Mouse (Mus musculus) embryonic fibroblast, embryonic 13.5 days (primary cell): ENCODE measurements around the gene Topaz1.

Source experiments
- CTCF ChIP-seq: IDR thresholded peaks from 2 replicates; pipeline ENCODE4 v1.5.1; 2011; ENCODE audit warnings: mild to moderate bottlenecking, control low read depth, low read length, moderate library complexity, borderline replicate concordance; ENCODE audit not compliant: insufficient read depth
- POLR2A ChIP-seq: IDR thresholded peaks from 2 replicates; pipeline ENCODE4 v1.6.1; 2011; ENCODE audit warnings: low read depth, mild to moderate bottlenecking, control low read depth, low read length, moderate library complexity

GRCm38 (mm10) chr9:122826743-122827142, 79.6 kb downstream of the Topaz1 start:
- TF ChIP-seq CTCF (no peak), POLR2A (no peak)
